Mouse (Mus musculus) spleen, adult 12 weeks (tissue): ENCODE data around the gene Sptb.

Experiments
- DNase-seq: peaks from one replicate; pipeline ENCODE4 v3.0.0; 2022; ENCODE audit warnings: low spot score

Gene Sptb

DNA sequence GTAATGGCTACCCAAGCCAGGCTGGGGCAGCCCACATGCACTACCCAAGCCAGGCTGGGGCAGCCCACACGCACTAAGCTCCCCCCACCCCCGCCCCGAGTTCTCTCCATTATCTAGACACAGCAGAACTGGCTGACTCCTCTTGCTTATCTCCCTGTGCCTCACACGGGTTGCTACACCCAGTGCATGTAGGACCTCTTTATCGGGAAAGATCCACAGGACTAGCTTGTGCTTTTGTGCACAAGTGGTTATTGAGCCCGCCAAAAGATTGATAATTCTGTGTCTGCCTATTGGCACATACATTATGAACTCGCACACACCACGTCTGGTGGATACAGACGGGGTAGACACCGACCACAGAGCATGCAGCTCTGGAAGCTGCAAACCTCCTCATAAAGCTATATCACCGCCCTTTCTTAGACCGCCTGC is 36.5 kb downstream of the Sptb start:
- DNase-seq: peak; percentile 42

DNA sequence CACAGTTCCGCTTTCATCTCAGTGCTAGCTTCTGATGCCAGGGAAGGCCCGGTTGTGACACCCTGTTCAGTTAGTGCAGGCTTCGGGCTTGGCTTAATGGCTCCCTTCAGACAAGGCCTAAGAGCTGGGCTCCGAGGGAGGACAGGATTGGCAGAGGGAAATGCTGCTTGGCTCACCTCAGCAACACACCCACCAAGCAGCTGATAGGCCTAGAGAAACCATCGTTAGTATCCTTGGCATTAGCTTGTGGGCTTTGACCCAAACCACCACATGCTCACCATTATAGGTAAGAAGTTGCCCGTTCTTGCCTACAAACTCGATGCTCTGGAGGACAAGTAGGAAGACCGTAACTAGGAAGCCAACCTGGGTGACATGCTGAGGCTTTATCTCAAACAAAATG is 38.3 kb downstream of the Sptb start:
- no peak for DNase-seq

DNA sequence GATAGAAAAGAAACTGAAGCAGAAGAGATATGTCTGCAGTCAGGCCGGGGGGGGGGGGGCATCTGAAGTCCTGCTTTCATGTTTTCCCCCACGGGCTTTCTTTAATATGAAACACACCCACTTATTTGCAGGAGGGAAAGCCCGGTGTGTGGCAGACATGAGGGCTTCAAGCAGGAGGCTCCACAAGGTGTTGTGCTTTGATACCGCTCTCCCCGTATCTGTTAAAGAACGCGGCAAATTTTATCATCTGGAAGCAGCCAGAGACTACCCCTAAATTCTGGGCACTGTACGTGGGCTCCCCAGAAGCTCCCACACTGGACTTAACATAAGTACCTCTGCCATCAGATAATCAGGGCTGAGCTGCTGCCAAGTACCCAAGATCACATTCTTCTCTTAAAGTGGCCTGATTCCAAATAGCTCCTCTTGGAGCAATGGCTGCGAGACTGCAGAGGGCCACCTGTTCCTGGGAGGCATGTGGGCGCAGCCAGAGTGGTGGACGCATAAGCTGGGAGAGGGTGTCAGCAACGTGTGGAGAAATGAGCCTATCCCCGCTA is 39.7 kb downstream of the Sptb start:
- DNase-seq: peak; percentile 61

DNA sequence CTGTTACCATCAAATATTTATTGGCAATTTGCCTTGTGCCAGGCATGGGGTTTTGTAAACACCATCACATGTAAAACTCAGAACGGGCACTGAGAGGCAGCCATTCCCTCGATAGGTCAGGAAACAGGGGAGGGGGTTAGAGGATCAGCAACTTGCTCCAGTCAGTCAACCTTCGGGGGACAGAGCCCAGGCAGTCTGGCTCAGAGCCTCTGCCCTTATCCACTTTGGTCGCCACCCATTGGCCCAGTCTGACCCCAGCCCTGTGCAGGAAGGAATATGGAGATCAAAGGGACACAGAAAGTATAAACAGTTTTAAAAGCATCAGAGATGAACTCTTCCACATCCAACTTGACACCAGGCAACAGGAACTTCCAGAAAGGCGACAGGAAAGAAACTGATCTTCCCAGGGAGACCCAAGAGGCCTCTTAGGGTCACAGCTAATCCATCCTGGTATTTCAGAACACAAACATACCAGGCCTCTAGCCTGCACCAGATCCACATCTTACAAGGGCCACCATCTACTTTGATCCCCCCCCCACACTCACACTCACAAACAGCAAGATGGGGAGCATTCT is 40.3 kb downstream of the Sptb start:
- no peak for DNase-seq

DNA sequence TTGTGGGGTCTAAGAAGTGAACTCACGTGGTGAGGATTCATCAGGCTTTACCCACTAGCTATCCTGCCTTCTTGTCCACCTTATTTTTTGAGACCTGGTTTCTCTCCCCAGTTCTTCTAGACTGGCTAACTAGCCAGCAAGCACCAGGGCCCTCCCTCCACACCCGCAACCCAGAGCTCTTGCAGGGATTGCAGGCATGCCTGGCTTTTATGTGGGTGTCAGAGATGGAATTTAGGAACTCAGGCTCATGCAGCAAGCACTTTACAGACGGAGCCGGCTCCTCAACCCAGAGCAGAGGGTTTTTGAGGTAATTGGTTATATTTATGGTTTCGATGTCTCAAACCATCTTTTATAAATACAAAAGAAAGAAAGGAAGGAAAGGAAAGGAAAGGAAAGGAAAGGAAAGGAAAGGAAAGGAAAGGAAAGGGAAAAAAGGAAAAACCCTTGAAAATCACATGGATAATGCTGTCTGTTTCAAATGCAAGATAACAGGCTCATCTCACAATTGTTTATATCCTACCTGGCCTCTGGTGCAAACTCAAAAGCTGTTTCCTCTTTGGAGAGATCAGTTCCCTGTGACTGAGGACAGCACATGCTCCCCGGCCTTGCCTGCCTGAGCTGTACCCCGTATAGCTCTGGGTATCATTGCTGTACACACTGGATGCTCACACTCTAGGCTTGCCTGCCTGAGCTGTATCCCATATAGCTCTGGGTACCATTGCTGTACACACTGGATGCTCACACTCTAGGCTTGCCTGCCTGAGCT is 41.5 kb downstream of the Sptb start:
- no peak for DNase-seq

DNA sequence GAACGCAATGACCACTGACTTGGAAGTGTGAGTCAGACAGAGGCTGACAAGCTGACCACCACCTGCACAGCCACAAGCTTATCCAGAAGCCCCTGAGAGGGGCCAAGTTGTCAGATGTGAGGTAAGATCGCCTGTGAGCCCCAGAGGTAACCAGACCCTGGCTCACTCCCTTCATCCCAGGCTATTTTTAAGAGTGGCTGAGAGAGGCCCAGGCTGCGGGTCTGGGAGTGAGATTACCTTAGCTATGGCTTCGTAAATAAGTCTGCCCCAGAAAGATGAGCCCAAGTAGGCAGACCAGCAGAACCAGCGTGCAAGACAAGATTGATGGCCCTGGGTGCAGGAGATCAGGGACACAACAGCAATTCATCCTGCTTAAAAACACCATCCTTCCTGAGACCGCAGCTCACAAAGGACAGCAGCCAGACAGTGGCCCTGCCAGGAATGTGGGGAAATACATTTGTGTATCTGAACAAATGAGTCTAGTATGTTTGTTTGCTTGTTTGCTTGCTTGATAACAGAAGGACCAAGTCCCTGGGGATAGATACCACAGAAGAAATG is 58.5 kb downstream of the Sptb start:
- no peak for DNase-seq

DNA sequence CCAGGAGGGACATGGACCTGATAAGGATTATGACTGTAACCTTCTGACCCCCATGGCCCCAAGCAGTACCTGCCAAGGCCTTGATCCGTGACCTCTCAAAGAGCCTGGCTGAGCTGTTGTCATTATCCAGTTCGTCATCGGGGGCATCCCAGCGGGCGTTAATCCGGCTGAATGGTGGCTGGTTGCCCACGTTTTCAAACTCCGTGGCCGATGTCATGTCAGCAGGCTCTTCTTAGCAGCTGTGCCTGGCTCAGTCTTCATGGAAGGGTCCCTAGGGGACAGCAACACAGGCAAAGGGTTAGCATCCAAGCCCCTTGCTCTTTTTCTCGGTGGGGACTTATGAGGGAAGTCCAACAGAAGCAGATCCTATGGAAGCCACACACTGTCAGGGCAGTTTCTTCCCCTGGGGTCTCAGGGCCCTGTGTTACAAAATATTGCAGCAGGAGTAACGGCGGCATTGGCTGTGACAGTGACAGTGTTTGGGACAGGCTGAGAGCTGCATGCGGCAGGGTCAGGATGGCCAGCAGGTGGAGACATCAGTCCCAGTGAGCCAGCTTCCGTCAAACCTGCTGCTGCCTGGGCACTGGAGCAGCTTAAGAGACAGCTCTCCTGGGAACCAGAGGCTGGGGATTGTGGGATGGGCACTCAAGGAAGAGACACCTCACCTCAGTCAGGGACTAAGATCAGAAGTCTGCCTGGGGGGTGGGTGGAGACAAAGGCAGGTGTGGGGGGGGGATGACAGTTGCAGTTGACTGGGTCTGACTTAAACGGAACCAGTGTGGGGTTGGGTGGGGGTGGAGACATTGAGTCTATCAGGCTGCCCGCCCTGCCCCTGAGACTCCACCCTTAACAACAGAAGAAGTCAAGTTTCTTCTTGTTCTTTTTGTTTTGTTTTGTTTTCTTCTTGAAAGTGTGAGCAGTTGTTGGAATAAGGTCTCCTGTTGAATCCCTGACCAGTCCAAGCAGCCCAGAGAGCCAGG is 60.3 kb downstream of the Sptb start:
- DNase-seq: no peak

DNA sequence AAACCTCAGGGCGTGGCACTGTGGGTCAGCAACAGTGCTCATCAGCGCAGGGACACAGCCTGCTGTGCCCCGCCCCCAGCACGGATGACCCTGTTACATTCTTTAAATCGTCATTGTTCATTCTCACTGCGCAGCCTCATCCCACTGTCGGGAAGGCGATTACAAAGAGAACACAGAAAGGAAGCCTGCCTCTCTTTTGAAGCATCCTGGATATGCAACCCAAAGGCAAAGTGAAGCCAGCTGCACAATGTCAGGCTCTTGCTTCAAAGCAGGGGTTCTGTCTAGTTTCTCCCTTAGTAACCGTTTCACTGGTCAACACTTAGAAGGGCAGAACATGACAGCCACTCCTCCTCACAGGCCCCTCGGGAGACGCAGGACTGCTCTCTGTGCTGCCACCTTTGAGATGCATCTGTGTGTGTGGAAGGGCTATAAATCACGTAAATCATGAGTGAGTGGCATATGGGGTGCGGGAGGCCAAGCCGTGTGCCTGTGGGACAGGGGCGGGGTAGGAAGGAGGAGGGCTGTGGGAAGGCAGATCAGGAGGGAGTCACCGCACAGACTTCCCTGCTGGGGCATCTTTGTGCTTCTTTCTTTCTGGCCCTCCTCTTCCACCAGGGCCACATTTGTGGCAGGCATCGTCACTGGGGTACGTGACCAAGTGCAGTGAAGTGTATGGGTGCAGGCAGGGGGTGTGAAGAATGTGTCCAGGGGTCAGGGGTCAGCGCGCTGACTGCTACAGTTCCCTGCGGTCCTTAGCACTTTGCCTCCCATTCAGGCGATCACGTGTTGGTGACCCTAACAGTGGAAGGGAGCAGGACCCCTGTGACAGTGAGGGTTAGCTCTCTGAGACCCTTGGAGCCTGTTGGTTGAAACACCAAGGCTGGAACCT is 64.9 kb downstream of the Sptb start:
- DNase-seq: no peak

DNA sequence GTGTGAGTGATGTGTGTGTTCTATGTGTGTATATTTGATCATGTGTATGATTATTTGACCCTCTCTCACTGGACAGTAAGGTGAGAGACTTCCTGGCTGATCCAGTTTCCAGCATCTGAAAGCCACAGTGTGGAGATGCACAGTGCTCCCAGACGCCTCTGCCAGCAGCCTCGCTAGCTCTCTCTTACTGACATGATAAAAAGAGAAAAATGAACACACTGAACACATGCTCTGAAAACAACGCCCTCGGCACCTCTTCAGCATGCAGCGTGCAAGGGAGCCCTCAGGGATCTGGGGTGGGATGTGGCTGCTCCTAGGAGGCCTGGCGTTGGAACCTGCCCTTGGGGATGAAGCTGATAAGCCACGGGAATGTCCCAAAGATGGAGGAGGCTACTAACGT is 66.7 kb downstream of the Sptb start:
- DNase-seq: no peak

DNA sequence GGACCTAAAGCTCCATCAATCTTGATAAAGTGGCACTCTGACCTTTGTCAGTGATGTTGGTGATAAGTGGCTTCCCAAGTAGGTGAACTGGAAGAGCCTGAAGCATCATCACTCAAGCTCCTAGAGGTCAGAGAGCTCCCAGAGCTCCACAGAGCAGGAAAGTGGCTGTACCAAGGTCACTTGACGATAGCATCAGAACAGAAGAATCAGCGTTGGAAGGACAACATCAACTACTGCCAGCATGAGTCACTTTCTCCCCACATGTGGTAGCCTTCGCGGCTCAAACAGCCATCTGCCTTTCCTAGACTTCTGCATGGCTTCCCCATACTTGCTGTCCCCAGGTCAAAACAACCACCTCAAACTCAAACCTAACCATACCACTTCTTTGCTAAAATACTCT is 67.7 kb downstream of the Sptb start:
- DNase-seq: no peak

DNA sequence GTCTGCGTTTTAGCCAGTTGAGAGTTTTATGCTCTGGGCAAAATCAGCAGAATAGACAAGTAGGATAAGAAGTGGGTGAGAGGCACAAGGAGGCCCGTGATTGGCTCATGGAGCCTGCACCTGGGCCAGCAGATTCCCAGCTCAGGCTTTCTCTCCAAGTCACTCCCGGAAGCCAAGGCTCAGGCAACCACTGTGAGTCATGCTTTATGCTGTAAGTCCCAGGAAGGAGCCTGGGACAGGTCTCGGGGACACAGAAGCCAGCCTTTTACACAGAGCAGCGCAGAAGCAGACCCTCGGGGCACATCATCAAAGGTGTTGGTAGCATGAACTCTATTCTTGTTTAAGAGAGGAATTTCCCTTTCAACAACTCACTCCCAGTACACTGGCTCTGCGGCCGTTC is 69.7 kb downstream of the Sptb start:
- no peak for DNase-seq

DNA sequence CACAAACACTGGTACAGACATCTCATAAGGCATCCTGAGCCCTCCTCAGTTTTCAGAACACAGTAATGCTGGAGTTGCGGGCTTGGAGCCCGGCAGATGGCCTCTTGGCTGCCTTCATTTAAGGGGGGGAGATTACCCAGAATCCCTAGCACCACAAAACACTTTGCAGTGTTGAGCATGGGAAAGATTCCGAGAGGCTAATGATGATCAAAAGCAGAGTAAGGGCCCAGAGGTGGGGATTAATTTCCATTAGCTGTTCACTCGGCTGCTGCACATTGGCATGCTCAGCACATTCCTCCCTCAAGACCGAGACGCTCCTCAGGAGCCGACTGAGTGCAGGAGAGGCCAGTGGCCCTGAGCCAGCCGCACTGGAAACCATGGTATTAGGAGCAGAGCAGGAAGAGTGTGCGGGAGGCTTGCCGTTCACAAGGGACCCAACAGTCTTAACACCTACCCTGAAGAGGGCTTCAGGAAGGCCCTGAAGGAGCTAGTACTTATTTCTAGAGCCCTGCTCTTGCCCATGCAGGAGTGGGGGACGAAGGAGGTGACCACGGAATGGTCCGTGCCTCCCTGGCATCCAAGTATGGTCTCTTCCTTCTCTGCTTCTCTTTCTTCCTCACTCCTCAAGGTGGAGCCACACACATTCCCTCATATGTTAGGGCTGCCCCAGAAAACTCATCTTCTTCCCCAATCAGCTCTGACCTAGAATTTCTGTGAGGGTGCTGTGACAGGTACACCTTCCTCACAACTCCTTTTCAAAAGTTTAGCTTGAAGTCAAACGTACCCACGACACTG is 75.3 kb downstream of the Sptb start:
- no peak for DNase-seq

DNA sequence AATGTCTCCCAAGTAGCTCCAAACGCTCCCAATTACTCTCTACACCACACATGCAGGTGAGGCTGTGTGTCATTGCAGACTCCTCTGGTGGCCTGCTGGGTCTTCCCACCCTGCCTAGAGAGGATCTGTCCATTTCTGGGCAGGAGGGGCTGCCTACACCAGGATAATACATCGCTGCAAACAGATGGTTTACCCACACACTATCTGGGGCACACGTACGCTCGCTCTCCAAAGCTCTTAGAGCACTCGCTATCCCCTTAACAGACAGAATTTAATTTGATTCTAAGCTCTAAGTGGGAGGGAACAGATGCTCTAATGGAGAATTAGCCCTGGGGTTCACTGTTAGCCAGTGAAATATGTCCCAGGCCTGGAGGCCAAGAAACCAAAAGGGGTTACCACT is 87.0 kb downstream of the Sptb start:
- no peak for DNase-seq

DNA sequence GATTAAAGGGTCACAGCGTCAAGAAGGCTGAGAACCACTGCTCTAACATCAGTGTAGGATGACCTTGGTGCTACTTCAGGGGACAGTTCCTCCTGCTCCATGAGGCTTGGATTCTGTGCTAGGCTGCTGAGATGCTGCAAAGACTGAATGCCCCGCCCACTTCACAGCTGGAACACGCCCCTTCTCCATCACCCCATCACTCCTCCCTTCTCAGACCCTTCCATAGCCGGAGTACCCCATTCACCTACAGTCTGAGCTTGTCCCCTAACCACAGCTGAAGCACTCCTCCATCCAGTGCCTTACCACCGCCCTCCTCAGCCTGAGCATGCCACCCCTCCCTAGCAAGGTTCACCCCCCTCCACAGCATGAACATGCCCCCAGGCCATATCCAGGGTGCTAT is 90.5 kb downstream of the Sptb start:
- DNase-seq: no peak

DNA sequence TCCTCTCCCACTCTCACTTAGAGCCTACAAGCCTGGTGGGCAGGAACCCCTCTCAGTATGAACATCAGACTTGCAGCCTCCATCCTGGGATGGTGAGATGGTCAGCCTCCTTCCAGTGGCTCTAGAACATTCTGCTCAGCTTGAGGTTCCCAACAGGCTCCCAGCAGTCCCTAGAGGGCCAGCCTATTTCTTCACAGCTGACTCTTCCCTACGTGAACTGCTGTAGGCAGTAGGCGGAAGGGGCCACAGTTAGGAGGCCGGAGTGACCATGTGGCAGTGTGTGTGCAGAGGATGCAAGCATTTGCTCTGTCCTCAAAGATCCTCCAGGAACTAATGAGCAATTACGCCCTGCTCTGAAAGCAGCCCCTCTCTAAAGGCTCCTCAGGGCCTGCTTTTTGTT is 92.2 kb downstream of the Sptb start:
- DNase-seq: no peak

DNA sequence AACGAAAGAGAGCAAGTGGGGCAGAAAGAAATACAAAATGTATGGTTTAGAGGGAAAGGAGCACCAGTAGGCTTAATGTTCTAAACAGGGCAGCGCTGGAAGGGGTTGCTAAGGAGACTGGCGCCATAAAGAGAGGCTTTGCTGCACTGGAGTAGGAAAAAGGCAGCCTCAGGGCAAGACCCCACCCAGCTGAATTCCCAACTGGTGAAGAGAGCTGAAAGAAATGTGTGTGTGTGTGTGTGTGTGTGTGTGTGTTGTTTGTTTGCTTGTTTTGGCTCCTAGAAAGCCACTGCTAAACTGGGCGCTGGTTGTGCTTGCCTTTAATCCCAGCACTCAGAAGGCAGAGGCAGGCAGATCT is 94.8 kb downstream of the Sptb start:
- DNase-seq: no peak

DNA sequence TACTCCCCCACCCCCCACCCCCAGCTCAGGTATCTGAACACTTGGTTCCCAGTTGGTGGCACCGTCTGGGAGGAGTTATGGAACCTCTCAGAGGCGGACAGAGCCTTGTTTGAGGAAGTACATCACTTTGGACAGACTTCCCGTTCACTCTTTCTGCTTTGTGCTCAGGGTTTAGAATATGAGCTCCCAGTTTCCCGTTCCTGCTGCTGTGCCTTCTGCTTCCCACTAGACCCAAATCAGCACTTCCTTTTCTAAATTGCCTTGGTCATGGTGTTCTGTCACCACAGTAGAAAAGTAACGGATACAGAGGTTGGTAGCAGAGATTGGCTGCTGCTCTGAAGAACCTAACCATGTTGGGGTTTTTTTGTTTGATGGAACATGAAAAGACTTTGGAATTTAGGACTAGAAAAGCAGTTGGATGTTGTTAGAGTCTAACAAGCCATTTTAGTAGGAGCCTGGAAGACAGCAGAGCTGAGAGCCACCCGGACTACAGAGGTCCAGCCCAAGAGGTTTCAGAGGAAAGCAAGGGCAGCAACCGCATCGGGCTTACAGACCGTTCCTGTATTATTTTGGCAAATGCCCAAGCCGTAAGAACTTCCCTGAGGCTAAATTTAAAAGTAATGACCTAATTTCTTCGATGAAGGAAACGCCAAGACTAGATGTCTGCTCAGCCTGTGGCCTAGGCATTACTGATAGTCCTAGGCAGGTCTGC is 95.3 kb downstream of the Sptb start:
- no peak for DNase-seq

DNA sequence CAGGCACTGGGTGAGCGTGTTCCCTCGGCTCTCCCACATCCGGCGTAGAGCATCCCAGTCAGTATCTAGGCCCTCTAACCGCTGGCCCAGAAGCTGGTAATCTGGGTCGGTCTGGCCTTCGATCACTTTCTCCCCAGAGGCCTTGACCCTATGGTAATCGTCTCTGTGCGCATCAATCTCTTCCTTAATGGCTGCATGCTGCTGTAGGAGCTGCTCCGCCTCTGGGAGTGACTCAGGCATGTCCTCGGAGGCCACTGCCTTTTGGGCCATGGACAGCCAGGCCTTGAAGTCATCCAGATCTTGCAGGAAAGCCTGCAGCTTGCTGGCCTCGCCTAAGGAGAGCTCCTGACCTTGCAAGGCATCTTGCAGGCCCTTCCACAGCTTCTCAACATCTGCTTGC is 97.7 kb downstream of the Sptb start:
- no peak for DNase-seq

DNA sequence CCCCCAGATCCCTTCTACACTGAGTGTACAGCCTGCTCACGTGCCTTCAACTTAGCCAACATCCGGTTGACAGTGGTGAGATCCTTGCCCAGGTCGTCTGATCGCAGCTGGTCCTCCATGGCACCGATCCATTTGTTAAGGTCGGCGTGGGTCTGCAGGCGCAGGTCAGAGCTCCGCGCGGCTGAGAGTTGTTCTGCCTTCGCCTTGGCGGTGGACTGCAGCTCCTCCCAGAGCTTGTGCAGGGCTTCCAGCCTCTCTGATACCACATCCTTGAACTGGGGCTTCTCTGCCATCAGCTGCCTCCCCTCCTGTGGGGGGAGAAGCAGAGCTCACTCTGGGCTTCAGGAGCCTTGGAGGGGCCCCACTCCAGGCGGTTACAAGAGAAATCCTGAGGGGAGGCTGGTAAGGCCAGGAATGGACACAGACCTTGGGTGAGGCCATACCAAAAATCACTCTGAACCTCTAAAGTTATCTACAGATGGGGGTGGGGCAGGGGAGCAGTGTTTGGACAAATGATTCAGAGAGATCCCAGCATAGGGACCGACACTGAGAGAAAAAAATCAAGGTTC is 101.3 kb downstream of the Sptb start:
- DNase-seq: no peak

DNA sequence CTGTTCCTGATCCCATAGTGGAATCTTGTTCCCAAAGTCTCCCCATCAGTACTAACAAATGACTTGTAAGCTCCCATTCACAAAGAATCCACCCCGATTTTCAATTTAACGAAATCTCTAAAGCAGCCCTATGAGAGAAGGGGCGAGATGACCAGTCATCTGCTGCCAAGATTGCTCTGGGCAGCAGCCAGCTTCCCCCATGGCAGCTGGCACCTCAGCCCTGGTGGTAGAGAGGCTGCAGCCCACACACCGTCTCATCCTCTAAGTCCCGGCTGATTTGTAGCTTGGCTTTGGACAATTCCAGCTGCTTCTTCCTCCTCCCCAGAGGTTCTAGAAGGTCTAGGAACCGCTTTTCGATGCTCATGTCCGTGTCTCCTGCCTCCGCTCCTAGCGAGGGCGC is 102.1 kb downstream of the Sptb start:
- DNase-seq: no peak
